Mouse (Mus musculus) small intestine, adult 2 months (tissue): ENCODE measurements around the gene Tnni3k.

Source experiments
- CTCF ChIP-seq: fragments of 200-500 bp; IDR thresholded peaks from 2 replicates; pipeline ENCODE4 v1.5.1; 2012; ENCODE audit warnings: low read depth, mild to moderate bottlenecking, control low read depth, inconsistent platforms, low read length, moderate library complexity, mixed read lengths; ENCODE audit not compliant: insufficient replicate concordance, insufficient read length; ENCODE audit errors: extremely low read depth
- POLR2A ChIP-seq: fragments of 200-500 bp; IDR thresholded peaks from 2 replicates; pipeline ENCODE4 v1.6.1; 2012; ENCODE audit warnings: low read depth, mild to moderate bottlenecking, control low read depth, inconsistent platforms, low read length, moderate library complexity

- TF ChIP-seq POLR2A (no peak), CTCF (no peak)
Measured at GRCm38 (mm10) chr3:154881428-154881986, 173.7 kb downstream of the Tnni3k start.
